Mouse (Mus musculus): ENCODE data around the gene Dctpp1. TPM values are rescaled to one million over a fixed set of nuclear protein-coding genes. Genes with fewer than 3 reads are reported as not detected.
A peak's percentile ranks its signal among the peaks of the same experiment; 100 is the strongest.

The Dctpp1 gene
- total and polyA plus RNA-seq, 3 experiments: 238 to 290 TPM; not detected in 1

GRCm38 (mm10) chr7:127243361-127243867 is 17.1 kb downstream of the Dctpp1 start (continued):
- TF ChIP-seq MAX (IDR thresholded peaks at IDR 0.05; ENCODE audit: low read length) (no peak), GATA1 (IDR thresholded peaks at IDR 0.05; ENCODE audit: low read depth, low read length) (no peak)

GRCm38 (mm10) chr7:127234777-127235176 is 25.7 kb downstream of the Dctpp1 start:
- H3K4me1 ChIP-seq (ENCODE audit: control insufficient read depth in 1 of 2, insufficient read depth in 2 of 2, low read length in 2 of 2): peaks cover 2 to 18% of the 10 kb centered on the region in 2 experiments; a peak in 3 of 4 replicates
- H3K9ac ChIP-seq (ENCODE audit: control insufficient read depth, low read depth, low read length, poor library complexity, severe bottlenecking): no peak overlapping the region
- no peaks in the 10 kb centered on the region for H3K9me3 ChIP-seq (replicated peaks; ENCODE audit: insufficient read depth, low read length)
- peaks cover 37% of the 10 kb centered on the region for H3K79me2 ChIP-seq (ENCODE audit: control insufficient read depth, insufficient read depth, low read length, poor library complexity)
- peaks cover 0 to 14% of the 10 kb centered on the region in 2 experiments; a peak in 3 of 4 replicates for H3K36me3 ChIP-seq (ENCODE audit: control insufficient read depth in 1 of 2, insufficient read depth in 2 of 2, low read length in 2 of 2)
- TF ChIP-seq SIN3A (IDR thresholded peaks at IDR 0.05; ENCODE audit: low read length) (no peak), GABPA (IDR thresholded peaks at IDR 0.05; ENCODE audit: low read depth, low read length) (no peak), ZKSCAN1 (IDR thresholded peaks at IDR 0.05; ENCODE audit: low read depth, low read length) (no peak), ZNF384 (IDR thresholded peaks at IDR 0.05; ENCODE audit: low read depth, low read length) (no peak), MXI1 (IDR thresholded peaks at IDR 0.05; ENCODE audit: low read depth, low read length) (no peak), ELF1 (IDR thresholded peaks at IDR 0.05; ENCODE audit: low read depth, low read length) (no peak), RCOR1 (IDR thresholded peaks at IDR 0.05; ENCODE audit: low read depth, low read length) (no peak), MYB (IDR thresholded peaks at IDR 0.05; ENCODE audit: low read depth, low read length) (no peak)
- DNase-seq (ENCODE audit: low read depth, low spot score): no peak
- no peak overlapping the region for H3K4me3 ChIP-seq (ENCODE audit: control insufficient read depth in 1 of 2, insufficient read depth in 1 of 2, low read depth in 2 of 2, low read length in 2 of 2)
- no peaks in the 10 kb centered on the region for H3K27me3 ChIP-seq (ENCODE audit: control insufficient read depth in 1 of 2, insufficient read depth in 2 of 2, low read length in 2 of 2)
- H3K27ac ChIP-seq (ENCODE audit: control insufficient read depth, low read depth, low read length): no peak overlapping the region

- Histone ChIP-seq H3K4me1 (ENCODE audit: control insufficient read depth in 1 of 2, insufficient read depth in 2 of 2, low read length in 2 of 2) (peaks cover 2 to 18% of the 10 kb centered on the region in 2 experiments; a peak in 3 of 4 replicates), H3K9me3 (replicated peaks; ENCODE audit: insufficient read depth, low read length) (no peaks in the 10 kb centered on the region), H3K36me3 (ENCODE audit: control insufficient read depth in 1 of 2, insufficient read depth in 2 of 2, low read length in 2 of 2) (peaks cover 0 to 14% of the 10 kb centered on the region in 2 experiments; a peak in 3 of 4 replicates), H3K27me3 (ENCODE audit: control insufficient read depth in 1 of 2, insufficient read depth in 2 of 2, low read length in 2 of 2) (no peaks in the 10 kb centered on the region), H3K79me2 (ENCODE audit: control insufficient read depth, insufficient read depth, low read length, poor library complexity) (peaks cover 37% of the 10 kb centered on the region), H3K27ac (ENCODE audit: control insufficient read depth, low read depth, low read length) (peak overlapping the region; percentile 74), H3K4me3 (ENCODE audit: control insufficient read depth in 1 of 2, insufficient read depth in 1 of 2, low read depth in 2 of 2, low read length in 2 of 2) (peak overlapping the region; percentile 80 to 83), H3K9ac (ENCODE audit: control insufficient read depth, low read depth, low read length, poor library complexity, severe bottlenecking) (peak overlapping the region; percentile 94)
- peak; percentile 73 for DNase-seq (ENCODE audit: low read depth, low spot score)
- TF ChIP-seq TAL1 (IDR thresholded peaks at IDR 0.05; ENCODE audit: low read length) (peak; percentile 53), CHD1 (IDR thresholded peaks at IDR 0.05; ENCODE audit: low read depth, low read length) (no peak), RCOR1 (IDR thresholded peaks at IDR 0.05; ENCODE audit: low read depth, low read length) (peak; percentile 79), USF1 (IDR thresholded peaks at IDR 0.05; ENCODE audit: low read depth, low read length) (no peak), CTCF (IDR thresholded peaks at IDR 0.05 in 2 of 3, conservative IDR thresholded peaks at IDR 0.05 in 1 of 3; ENCODE audit: control insufficient read depth in 1 of 3, insufficient read depth in 1 of 3, low read depth in 2 of 3, low read length in 3 of 3, poor library complexity in 1 of 3, severe bottlenecking in 1 of 3) (no peak), ELF1 (IDR thresholded peaks at IDR 0.05; ENCODE audit: low read depth, low read length) (no peak), EP300 (IDR thresholded peaks at IDR 0.05; ENCODE audit: low read depth in 1 of 2, low read length in 2 of 2) (peak in 1 of 2 experiments; percentile 62), SIN3A (IDR thresholded peaks at IDR 0.05; ENCODE audit: low read length) (peak; percentile 49; the same call in 1 of the 2 replicates), E2F4 (IDR thresholded peaks at IDR 0.05; ENCODE audit: borderline replicate concordance, low read depth, low read length) (no peak), MXI1 (IDR thresholded peaks at IDR 0.05; ENCODE audit: low read depth, low read length) (peak; percentile 35), BHLHE40 (IDR thresholded peaks at IDR 0.05; ENCODE audit: borderline replicate concordance, low read depth, low read length) (no peak), USF2 (IDR thresholded peaks at IDR 0.05; ENCODE audit: borderline replicate concordance in 1 of 2, insufficient read depth in 1 of 2, low read depth in 1 of 2, low read length in 2 of 2) (no peak), MAZ (IDR thresholded peaks at IDR 0.05; ENCODE audit: low read depth, low read length) (no peak), TBP (IDR thresholded peaks at IDR 0.05; ENCODE audit: low read depth, low read length) (no peak), GATA1 (IDR thresholded peaks at IDR 0.05; ENCODE audit: low read depth, low read length) (peak; percentile 71; the same call in 1 of the 2 replicates), POLR2A (IDR thresholded peaks at IDR 0.05; ENCODE audit: control insufficient read depth in 1 of 2, insufficient read depth in 1 of 2, low read depth in 1 of 2, low read length in 2 of 2, poor library complexity in 1 of 2) (no peak), TCF12 (IDR thresholded peaks at IDR 0.05; ENCODE audit: low read depth, low read length) (0 out of 2 replicates have a peak, but pooled peaks have one; percentile 38), MYC (IDR thresholded peaks at IDR 0.05; ENCODE audit: low read depth, low read length) (0 out of 2 replicates have a peak, but pooled peaks have one; percentile 13), JUND (IDR thresholded peaks at IDR 0.05; ENCODE audit: low read depth, low read length) (no peak), POLR2AphosphoS2 (IDR thresholded peaks at IDR 0.05; ENCODE audit: low read length) (no peak), ETS1 (IDR thresholded peaks at IDR 0.05; ENCODE audit: low read depth, low read length) (peak; percentile 49; the same call in 1 of the 2 replicates)
Observed at GRCm38 (mm10) chr7:127233765-127234164, 26.7 kb downstream of the Dctpp1 start.

Measured in MEL (cell line).